Mouse (Mus musculus): ENCODE data around the gene Tnn.

Tnn gene

DNA sequence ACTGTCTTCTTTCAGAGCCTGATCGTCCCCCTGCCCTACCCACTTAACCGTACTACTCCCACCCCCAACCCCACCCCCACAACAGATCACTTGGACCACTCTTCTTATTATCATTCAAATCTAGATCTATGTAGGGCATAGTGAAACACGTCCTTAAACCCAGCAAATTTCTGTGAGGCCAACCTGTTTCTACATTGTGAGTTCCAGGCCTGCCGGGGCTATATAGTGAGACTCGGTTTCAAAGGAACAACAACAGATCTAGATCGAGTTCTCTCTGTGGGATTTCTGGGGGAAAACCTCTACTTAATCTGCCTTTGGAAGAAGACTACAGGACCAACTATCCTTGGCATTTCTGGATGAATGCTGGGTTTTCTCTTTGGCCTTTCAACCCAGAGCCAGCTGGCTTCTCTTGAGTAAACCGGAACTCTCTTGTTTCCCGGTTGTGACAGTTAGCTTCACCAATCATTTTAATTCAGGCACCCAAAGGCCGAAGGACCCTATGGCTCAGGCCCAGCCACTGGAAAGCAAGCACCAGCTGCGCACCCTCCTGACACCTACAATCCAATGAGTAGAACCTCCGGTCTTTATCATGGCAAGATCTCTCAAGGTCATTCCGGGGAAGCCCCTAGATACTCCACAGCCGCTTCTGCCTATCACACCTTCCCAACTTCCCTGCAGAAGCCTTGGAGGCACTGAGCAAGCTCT lies 110.0 kb downstream of the Tnn start:
- no peak for DNase-seq (ENCODE audit: low read depth)

DNA sequence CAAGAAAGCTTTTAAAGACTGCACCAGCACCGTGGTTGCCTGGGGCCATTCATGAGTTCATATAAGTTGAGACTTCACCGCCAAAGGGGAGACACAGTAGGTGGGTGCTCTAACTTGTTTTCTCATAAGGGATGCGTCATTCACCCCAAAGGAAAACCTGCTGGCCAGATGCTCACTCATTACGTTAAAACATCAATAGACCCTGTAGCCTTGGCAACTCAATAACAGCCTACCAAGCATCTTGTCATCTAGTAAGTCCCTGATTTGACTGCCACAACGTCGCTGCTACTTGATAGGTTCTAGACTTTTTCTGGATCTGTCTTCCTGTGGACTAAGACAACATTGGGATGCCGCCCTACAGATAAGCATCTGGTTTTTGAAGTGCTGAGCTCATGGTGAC lies 111.0 kb downstream of the Tnn start:
- DNase-seq (ENCODE audit: low read depth), result no peak

DNA sequence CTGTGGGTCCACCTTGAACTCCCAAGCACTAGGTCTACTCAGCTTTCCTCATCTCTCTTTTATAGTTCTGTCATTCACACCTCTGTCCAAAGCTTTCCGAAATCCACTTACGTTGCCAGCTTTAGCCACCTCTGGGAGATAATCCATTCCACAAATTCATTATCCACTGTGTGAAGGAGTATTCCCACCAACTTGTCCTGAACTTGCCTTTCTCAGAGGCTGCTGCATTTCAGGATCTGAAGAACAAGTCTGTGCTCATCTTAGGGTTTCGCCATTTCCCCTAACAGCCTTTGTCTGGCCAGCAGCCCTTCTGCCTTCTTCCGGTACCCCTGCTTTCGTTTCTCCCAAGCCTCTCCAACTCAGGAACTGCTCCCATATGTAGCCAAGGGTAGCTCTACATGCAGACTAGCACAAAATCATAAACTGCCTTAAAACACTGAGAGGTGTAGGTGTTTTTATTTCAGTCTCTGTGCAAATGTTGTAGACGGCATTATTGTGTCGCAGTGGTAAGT lies 112.1 kb downstream of the Tnn start:
- no peak for DNase-seq (ENCODE audit: low read depth)

DNA sequence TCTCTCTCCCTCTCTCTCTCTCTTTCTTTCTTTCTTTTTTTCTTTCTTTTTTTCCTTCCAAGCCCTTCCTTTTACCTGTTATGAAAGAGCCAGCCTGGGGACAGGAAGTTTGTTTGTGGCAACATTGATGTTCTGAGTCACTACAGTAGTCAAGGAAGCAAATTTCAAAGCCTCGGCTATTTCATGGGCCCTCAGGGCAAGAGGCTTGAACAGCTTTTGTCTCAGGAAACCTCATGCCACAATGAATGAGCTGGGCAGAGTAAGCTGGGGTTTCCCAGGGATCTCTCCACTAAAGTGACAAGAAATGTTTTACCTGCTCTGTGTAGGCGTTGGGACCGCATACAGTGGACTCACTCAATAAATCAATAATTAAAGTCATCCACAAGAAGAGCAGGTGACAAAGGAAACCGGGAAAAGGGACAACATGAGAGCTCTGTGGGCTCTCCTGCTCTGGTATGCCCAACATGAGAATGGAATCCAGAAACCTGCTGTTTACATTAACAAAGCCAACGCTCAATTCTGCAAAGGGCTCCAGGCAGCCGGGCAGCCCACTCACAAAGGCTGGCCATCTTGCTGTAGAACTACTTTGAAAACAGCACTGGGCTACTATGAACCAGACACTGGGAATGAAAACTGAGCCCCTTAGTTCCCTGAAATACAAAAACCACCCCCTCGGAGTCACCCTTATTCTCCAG lies 113.3 kb downstream of the Tnn start:
- DNase-seq (ENCODE audit: low read depth), result no peak

DNA sequence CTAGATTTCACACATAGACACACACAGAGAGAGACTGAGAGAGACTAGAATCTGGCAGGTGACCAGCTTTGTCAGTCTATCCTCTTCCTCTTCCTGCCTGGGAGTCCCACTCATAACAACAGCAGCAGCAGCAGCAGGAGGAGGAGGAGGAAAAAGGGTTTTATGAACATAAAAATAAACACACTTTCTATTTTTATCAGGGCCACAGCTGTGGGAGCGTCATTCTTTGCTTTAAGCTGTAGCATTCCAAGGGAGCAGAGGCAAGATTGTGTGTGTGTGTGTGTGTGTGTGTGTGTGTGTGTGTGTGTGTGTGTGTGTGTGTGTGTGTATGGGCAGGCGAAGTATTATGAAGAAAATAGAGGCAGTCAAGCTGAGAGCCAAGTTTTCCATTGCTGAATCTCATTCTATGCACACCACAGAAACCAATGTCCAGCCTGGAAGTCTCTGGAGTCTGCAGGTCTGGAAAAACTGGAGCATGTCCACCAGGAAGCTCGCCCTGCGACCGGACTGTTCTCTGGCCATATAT lies 116.3 kb downstream of the Tnn start:
- no peak for DNase-seq (ENCODE audit: low read depth)

DNA sequence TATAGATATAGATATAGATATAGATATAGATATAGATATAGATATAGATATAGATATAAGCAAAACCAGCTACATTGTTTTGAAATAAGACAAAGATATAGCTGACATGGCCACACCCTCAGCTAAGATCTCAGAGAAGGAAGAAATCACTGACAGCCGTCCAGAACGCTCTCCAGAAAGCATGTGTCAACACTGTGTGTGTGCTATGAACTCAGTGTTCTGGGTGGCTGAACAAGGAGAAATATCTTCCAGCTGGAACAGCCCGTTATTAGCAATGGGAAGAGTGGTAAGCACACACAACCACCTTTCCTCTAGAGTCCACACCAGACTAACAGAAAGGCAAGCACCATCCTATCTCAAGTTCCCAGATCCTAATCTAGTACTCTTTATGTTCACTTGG lies 117.8 kb downstream of the Tnn start:
- DNase-seq (ENCODE audit: low read depth), result no peak
